Mouse (Mus musculus): ENCODE measurements around the gene Slc35e3. TPM values are rescaled to one million over a fixed set of nuclear protein-coding genes. Genes with fewer than 3 reads are reported as not detected.

Gene Slc35e3
- total RNA-seq, 2 experiments from 2014 or later: 7.8 to 8.2 TPM

GRCm38 (mm10) chr10:117777103-117777470 lies 30.9 kb upstream of the Slc35e3 start:
- DNase-seq: no peak

- no peak for DNase-seq
These were observed 30.3 kb upstream of the Slc35e3 start for GRCm38 (mm10) chr10:117776281-117777102.

- DNase-seq: no peak
These were observed 29.4 kb upstream of the Slc35e3 start for GRCm38 (mm10) chr10:117775401-117776144.

GRCm38 (mm10) chr10:117774817-117775120 lies 28.6 kb upstream of the Slc35e3 start:
- no peak for DNase-seq

- DNase-seq: no peak
These were observed 28.0 kb upstream of the Slc35e3 start for GRCm38 (mm10) chr10:117774011-117774816.

DNA sequence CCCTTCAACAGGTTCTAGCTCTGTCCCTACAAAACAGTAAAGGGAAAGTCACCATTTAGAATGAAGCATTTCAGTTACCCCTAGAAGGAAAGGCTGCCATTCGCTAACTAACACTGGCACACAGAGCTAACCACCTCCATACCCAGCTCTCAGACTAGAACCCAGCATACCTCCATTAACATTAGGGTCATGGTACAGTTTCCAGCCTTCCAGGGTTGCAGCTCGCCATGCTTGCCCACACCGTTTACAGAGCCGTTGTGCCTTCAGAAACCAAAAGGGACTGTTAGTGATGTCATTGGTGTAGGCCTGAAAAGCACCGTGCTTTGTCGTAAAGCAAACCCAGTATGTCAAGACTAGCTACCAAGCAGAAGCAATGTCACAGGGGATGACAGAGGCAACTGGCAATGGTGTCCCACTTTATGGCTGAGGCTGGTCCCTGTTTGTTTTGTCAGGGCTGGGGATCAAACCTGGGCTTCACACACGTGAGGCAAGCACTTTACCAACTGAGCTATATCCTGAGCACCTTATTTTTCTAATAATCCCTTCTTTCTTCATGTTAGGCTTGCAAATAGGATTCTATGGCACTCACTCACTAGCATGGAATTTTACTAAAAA lies 27.0 kb upstream of the Slc35e3 start:
- DNase-seq: no peak

DNA sequence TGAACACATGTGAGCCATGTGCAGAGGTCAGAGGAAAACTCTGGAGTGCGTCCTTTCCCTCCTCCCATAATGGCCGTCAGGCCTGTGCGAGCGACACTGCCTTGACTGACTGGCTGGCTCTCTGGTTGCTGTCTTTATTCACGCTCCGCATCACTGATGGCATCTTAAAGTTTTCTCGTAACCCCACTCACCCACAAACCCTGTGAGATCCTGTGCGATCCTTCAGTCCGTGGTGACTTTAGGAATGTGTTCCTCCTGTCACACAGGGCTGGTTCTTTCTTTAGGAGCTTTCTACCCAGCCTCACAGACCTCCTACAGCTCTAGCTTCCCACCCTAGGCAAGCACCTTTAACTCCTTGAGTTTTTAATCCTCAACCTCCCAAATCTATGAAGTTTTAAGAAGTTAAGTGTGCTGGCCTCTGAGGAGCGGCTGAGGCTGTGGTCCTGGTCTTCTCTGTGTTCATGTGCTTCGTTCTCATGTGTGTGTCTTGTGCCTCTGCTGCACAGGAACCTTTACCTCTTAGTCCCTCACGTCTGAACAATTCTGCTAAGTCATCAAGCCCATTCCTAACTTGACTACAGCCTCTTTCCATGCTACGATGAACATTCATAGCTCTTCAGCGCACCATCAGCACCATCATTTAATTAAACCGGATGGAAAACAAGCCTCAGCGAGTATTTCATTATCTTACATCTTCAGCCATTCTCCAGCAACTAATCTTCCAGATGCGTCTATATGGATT lies 26.4 kb upstream of the Slc35e3 start:
- DNase-seq: no peak

DNA sequence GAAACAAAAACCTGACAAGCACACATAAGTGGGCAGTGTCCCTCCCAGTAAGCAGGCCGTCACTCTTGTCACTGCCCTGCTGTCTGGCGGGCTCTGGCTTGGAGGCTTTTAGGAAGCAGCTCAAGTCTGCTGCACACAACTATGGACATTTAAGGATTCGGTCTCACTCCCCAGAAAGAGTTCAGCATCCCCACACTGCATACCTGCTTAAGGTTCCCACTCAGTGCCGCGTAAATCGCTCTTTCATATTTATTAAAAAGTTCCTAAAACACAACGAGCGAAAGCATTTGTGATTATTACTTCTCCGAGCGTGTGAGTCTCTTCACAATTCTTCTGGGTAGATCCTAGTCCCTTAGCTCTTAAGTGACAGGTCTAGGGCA lies 25.0 kb upstream of the Slc35e3 start:
- DNase-seq: no peak

GRCm38 (mm10) chr10:117770286-117771130 lies 24.3 kb upstream of the Slc35e3 start:
- no peak for DNase-seq

DNA sequence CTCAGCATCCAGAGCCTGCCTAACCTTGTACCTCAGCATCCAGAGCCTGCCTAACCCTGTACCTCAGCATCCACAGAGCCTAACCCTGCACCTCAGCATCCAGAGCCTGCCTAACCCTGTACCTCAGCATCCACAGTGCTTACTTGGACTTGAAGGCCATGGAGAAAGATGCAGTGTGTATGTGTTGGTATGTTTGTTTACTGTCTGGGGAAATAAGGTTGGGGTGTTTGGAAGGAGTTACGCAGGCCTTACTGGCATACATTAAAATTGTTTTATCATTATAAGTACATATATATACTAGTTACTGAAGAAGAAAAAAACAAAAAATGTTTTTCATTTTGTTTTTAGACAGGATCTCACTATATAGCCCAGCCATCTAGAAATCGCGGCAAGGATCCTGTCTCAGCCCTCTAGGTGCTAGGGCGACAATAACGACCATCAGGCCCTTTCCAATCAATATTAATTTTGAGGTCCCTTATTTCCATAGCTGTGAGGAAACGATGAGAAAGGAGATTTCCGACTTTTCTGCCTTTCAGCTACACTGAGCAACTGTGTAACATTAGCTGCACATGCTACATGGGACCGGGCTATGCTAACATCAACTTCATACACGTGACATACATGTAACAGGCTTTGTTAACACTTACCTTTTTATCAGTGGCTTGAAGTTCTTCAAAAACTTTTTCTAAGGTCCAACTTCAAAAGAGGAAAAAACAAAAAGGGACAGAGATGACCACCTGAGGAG lies 23.5 kb upstream of the Slc35e3 start:
- no peak for DNase-seq

- DNase-seq: no peak
These were observed 21.9 kb upstream of the Slc35e3 start for GRCm38 (mm10) chr10:117768141-117768440.

GRCm38 (mm10) chr10:117767286-117768140 lies 21.3 kb upstream of the Slc35e3 start:
- DNase-seq: no peak

- no peak for DNase-seq
These were observed 20.7 kb upstream of the Slc35e3 start for GRCm38 (mm10) chr10:117766896-117767160.

DNA sequence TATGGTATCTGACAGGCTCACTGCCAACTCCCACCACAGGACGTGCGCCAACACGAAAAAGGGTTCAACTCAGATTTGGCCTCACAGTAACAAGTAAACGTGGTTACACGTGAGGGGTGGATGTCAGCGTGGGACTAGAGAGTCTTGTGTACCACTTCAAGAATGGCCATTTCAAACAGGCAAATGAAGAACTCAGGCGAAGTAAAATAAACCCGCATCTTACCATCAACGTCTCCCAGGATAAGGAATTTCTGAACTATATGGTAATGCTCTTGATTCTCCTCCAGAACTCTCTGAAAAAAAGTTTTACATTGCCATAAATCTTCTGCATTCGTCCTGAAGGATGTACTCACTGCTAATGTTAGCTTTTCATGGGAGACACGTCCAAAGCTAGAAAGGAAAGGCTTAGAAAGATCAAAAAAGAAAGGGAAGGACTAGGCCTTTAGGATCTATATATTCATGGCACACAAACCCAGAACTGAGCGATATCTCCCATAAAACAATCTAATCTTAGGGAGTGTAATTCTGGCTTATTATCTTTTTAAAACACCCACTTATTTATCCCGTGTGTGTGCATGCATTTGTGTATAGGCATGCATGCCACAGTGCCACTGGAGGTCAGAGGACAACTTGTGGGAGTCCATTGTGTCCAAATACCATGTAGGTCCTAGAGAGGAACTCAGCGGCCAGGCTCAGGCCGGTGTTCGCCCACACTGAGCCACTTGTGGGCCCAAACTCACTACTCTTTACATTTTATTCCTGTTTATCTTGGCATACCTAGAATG lies 20.1 kb upstream of the Slc35e3 start:
- no peak for DNase-seq

- DNase-seq: no peak
These were observed 19.1 kb upstream of the Slc35e3 start for GRCm38 (mm10) chr10:117765116-117765894.

- DNase-seq: no peak
These were observed 18.4 kb upstream of the Slc35e3 start for GRCm38 (mm10) chr10:117764598-117764997.

- no peak for DNase-seq
These were observed 17.5 kb upstream of the Slc35e3 start for GRCm38 (mm10) chr10:117763588-117764190.
